Mouse (Mus musculus): ENCODE data around the gene Zswim5.

GRCm38 (mm10) chr4:116876630-116876994 lies 564 bp upstream of the Zswim5 start:
- no peak for TF ChIP-seq POLR2A (IDR thresholded peaks at IDR 0.05; ENCODE audit: borderline replicate concordance, insufficient read depth, low read length)
- no peak for TF ChIP-seq CTCF (IDR thresholded peaks at IDR 0.05; ENCODE audit: borderline replicate concordance, insufficient read depth, low read depth, low read length)
